Mouse (Mus musculus): ENCODE data around the gene Vwa5b1.

DNA sequence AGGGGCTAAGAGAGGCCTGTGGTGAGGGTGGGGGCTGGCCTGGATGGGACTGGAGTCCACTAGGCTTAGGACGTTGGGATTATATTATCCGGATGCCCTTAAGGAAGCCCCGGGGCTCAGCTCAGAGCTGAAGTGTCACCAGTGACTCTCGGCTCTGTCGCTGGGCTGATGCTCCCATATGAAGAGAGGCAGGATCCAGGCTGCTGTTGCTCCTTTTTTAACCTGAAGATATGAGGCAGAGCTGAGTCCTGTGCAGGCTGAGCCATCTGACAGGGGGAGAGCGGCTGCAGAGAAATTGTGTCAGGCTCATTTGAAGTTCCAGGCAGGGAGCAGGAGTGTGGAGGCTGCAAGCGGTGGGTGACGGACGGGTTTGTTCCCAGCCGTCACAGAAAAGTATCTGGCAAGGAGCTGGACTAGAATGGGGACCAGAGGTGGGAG is 87.5 kb downstream of the Vwa5b1 start:
- no peak for TF ChIP-seq CTCF (conservative IDR thresholded peaks at IDR 0.05; ENCODE audit: low read length)
- no peak for TF ChIP-seq NANOG (IDR thresholded peaks at IDR 0.05; ENCODE audit: borderline replicate concordance, low read length)
